Mouse (Mus musculus): ENCODE data around the gene Rhbdl3. TPM values are rescaled to one million over a fixed set of nuclear protein-coding genes. Genes with fewer than 3 reads are reported as not detected.

Gene Rhbdl3
- total and polyA plus RNA-seq, 3 experiments, result 6.8 to 11.1 (median 9.4) TPM

DNA sequence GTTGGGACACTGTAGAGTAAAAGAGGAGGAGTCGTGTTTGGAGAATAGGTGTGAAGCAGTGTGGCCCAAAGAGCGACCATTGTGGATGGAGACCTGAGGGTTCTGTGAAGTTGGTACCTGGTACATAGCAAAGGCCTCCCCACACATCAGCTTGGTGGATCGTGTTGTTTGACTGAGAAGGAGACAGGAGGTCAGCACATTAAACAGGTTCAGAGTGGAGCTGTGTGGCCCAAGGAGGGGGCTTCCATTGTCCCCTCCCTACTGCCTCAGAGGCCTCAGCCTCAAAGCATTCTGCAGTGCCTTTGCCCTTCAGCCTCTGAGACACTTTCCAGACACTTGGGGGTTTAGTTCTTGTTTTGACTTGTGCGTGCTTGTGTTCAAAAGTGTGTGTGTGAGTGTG is 13.2 kb downstream of the Rhbdl3 start:
- Histone ChIP-seq H3K9ac (ENCODE audit: low read depth, low read length) (no peak overlapping the region), H3K36me3 (ENCODE audit: control insufficient read depth, insufficient read depth, low read length) (no peaks in the 10 kb centered on the region), H3K4me3 (no peak overlapping the region), H3K4me1 (ENCODE audit: control insufficient read depth, insufficient read depth, low read length) (no peaks in the 10 kb centered on the region), H3K27ac (no peak overlapping the region), H3K79me2 (replicated peaks; ENCODE audit: control insufficient read depth, insufficient read depth, low read length) (no peaks in the 10 kb centered on the region), H3K27me3 (ENCODE audit: control insufficient read depth, insufficient read depth, low read length) (no peaks in the 10 kb centered on the region)
- no peak for DNase-seq
- intact Hi-C loops (cut with DNase I), result no loop called here
- TF ChIP-seq CTCF (IDR thresholded peaks at IDR 0.05) (no peak), POLR2A (IDR thresholded peaks at IDR 0.05; ENCODE audit: insufficient read depth, low read depth, low read length) (no peak), EP300 (IDR thresholded peaks at IDR 0.05; ENCODE audit: insufficient read depth, low read depth, low read length) (no peak)
- WGBS, result 73% methylated on average over 4 of the region's 4 CpGs

DNA sequence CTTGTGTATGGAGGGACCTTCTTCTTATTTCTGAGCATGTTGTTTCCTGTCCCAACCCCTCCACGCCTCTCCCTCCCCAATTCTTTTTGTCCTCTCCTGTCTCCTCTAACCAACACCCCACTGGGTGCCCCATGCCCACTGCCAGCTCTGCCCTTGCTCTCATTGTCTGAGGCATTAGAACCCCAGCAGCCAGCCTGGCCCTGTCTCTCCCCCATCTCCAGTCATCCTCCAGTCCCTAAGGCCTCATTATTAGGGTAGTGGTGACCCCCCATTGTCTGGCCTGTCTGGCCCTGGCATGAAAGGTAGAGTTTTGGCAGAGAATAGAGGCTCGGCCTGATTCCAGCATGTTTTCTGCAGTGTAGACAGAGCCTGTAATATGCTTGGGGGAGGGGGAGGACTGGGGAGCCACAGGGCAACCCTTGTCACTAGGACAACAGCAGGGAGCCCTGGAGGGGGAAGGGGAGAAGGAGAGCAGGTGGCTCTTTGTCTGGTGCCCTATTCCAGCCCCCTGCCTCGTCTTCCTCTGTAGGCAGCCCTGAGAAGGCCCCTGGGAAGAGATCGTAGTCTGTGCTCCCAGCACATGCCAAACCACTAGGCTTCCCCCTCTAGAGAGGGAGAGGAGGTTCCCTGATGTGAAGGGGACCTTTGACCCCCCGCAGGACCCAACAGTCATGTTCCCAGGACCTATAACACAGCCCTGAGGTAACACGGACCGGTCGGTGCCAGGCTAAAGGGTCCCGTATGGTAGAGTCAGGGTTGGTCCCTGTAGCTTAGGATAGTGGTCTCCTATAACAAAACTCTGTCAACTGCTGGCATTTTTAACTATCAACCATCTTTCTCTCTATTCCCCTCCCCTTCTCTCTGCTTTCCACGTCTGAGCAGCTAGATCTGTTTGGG is 15.3 kb downstream of the Rhbdl3 start:
- Histone ChIP-seq H3K79me2 (replicated peaks; ENCODE audit: control insufficient read depth, insufficient read depth, low read length) (no peaks in the 10 kb centered on the region), H3K27ac (no peak overlapping the region), H3K9ac (ENCODE audit: low read depth, low read length) (no peak overlapping the region), H3K4me1 (ENCODE audit: control insufficient read depth, insufficient read depth, low read length) (no peaks in the 10 kb centered on the region), H3K36me3 (ENCODE audit: control insufficient read depth, insufficient read depth, low read length) (no peaks in the 10 kb centered on the region), H3K27me3 (ENCODE audit: control insufficient read depth, insufficient read depth, low read length) (no peaks in the 10 kb centered on the region), H3K4me3 (no peak overlapping the region)
- 68% methylated on average over 10 of the region's 10 CpGs for WGBS
- intact Hi-C loops (cut with DNase I), result no loop called here
- TF ChIP-seq EP300 (IDR thresholded peaks at IDR 0.05; ENCODE audit: insufficient read depth, low read depth, low read length), result no peak
- no peak for DNase-seq

DNA sequence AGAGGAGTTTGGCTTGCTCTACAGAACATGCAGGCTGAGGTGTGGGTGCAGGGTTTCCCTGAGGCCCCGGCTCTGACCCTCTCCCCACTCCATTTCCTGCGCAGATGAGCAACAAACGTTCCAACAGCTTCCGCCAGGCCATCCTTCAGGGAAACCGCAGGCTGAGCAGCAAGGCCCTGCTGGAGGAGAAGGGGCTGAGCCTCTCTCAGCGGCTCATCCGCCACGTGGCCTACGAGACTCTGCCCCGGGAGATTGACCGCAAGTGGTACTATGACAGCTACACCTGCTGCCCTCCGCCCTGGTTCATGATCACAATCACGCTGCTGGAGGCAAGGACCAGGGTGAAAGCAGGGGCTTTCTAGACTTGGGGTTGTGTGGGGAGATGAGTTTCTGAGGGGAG is 22.5 kb downstream of the Rhbdl3 start:
- no peaks in the 10 kb centered on the region for H3K4me1 ChIP-seq (ENCODE audit: control insufficient read depth, insufficient read depth, low read length)
- TF ChIP-seq CTCF (IDR thresholded peaks at IDR 0.05) (no peak), POLR2A (IDR thresholded peaks at IDR 0.05; ENCODE audit: insufficient read depth, low read depth, low read length) (no peak), EP300 (IDR thresholded peaks at IDR 0.05; ENCODE audit: insufficient read depth, low read depth, low read length) (no peak)
- H3K79me2 ChIP-seq (replicated peaks; ENCODE audit: control insufficient read depth, insufficient read depth, low read length), result no peaks in the 10 kb centered on the region
- no peak overlapping the region for H3K9ac ChIP-seq (ENCODE audit: low read depth, low read length)
- whole genome bisulfite sequencing, result 61% methylated on average over 13 of the region's 13 CpGs
- intact Hi-C loops (cut with DNase I), result no loop called here
- no peaks in the 10 kb centered on the region for H3K36me3 ChIP-seq (ENCODE audit: control insufficient read depth, insufficient read depth, low read length)
- H3K27me3 ChIP-seq (ENCODE audit: control insufficient read depth, insufficient read depth, low read length), result no peaks in the 10 kb centered on the region
- no peak overlapping the region for H3K27ac ChIP-seq
- no peak for DNase-seq
- no peak overlapping the region for H3K4me3 ChIP-seq

DNA sequence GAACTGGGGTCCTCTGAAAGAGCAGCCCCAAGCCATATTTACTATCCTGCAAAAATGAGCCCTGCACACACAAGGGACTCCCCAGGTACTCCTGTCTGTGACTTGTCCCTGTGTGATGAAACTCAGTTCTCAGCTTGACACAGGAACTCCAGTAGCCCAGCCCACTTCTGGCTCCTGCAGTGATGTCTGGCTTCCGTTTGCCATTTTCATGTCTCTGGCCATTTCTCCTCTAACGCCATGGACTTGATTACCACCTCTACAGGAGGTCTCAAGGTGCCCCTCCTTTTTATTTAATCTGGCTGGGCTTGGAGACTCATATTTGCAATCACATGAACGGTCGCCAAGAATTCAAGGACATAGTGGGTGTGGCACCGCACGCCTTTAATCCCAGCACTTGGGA is 23.9 kb downstream of the Rhbdl3 start:
- 80% methylated on average over 6 of the region's 6 CpGs for WGBS
- H3K4me1 ChIP-seq (ENCODE audit: control insufficient read depth, insufficient read depth, low read length), result no peaks in the 10 kb centered on the region
- H3K79me2 ChIP-seq (replicated peaks; ENCODE audit: control insufficient read depth, insufficient read depth, low read length), result no peaks in the 10 kb centered on the region
- no peak overlapping the region for H3K9ac ChIP-seq (ENCODE audit: low read depth, low read length)
- no peaks in the 10 kb centered on the region for H3K36me3 ChIP-seq (ENCODE audit: control insufficient read depth, insufficient read depth, low read length)
- TF ChIP-seq EP300 (IDR thresholded peaks at IDR 0.05; ENCODE audit: insufficient read depth, low read depth, low read length) (no peak), CTCF (IDR thresholded peaks at IDR 0.05) (no peak), POLR2A (IDR thresholded peaks at IDR 0.05; ENCODE audit: insufficient read depth, low read depth, low read length) (no peak)
- DNase-seq, result no peak
- intact Hi-C loops (cut with DNase I), result no loop called here
- no peak overlapping the region for H3K4me3 ChIP-seq
- H3K27ac ChIP-seq, result no peak overlapping the region
- no peaks in the 10 kb centered on the region for H3K27me3 ChIP-seq (ENCODE audit: control insufficient read depth, insufficient read depth, low read length)

DNA sequence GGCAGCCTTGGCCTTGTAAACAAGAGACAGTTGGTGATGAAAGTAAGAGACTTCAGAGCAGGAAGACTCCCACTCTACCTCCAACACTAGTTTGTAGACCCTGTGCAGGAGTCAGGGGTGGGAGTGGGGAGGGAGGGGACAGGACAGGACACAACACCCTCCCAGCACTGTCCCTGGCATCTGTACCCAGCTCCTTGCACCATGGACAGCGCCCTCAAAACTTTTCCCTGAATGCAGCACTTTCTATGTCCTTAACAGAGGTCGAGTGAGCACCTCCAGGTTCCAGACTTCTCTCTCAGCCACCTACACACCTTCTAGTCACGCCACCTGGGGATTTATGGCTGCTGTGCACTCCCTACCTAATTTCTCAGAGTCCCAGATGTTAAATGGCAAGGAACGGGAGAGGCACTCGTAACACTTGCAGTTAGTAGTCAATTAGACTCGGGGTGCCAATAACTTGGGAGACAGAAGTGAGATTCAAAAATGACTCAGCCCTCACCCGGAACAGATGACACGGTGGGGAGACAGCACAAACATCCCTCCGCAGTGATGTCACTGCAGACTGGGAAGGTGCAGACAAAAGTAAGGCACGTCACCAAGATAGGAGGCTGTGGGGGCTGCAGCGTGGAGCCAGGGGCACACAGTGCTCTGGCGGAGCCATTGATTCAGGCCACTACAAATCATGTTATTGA is 32.1 kb downstream of the Rhbdl3 start:
- TF ChIP-seq CTCF (IDR thresholded peaks at IDR 0.05) (no peak), POLR2A (IDR thresholded peaks at IDR 0.05; ENCODE audit: insufficient read depth, low read depth, low read length) (no peak), EP300 (IDR thresholded peaks at IDR 0.05; ENCODE audit: insufficient read depth, low read depth, low read length) (no peak)
- no peak overlapping the region for H3K27ac ChIP-seq
- H3K9ac ChIP-seq (ENCODE audit: low read depth, low read length), result no peak overlapping the region
- intact Hi-C loops (cut with DNase I), result no loop called here
- H3K27me3 ChIP-seq (ENCODE audit: control insufficient read depth, insufficient read depth, low read length), result no peaks in the 10 kb centered on the region
- H3K79me2 ChIP-seq (replicated peaks; ENCODE audit: control insufficient read depth, insufficient read depth, low read length), result no peaks in the 10 kb centered on the region
- H3K4me3 ChIP-seq, result no peak overlapping the region
- WGBS, result 69% methylated on average over 12 of the region's 12 CpGs
- H3K36me3 ChIP-seq (ENCODE audit: control insufficient read depth, insufficient read depth, low read length), result no peaks in the 10 kb centered on the region
- H3K4me1 ChIP-seq (ENCODE audit: control insufficient read depth, insufficient read depth, low read length), result peaks cover 2% of the 10 kb centered on the region; the same call in 1 of the 2 replicates
- no peak for DNase-seq
